Mouse (Mus musculus) lung, adult 2 months (tissue): ENCODE data around the gene Sac3d1. TPM values are rescaled to one million over a fixed set of nuclear protein-coding genes. Genes with fewer than 3 reads are reported as not detected.

ENCODE experiments used
- DNase-seq: peaks from one replicate; pipeline ENCODE4 v3.0.0; 2022
- H3K4me1 ChIP-seq: fragments of 200-500 bp; 2 replicates; pipeline ENCODE4 v1.6.1; 2011; ENCODE audit warnings: low read length; ENCODE audit not compliant: control insufficient read depth, insufficient read depth
- H3K4me3 ChIP-seq: fragments of 200-500 bp; replicated peaks from 2 replicates; pipeline ENCODE3; 2011; ENCODE audit warnings: low read depth, mild to moderate bottlenecking, control low read depth, low read length; ENCODE audit errors: extremely low read depth
- CTCF ChIP-seq: fragments of 200-500 bp; IDR thresholded peaks from 2 replicates; pipeline ENCODE4 v1.5.1; 2011; ENCODE audit warnings: mild to moderate bottlenecking, low read length, control low read depth; ENCODE audit not compliant: insufficient read depth
- POLR2A ChIP-seq: fragments of 200-500 bp; IDR thresholded peaks from 2 replicates; pipeline ENCODE4 v1.6.1; 2011; ENCODE audit warnings: low read depth, mild to moderate bottlenecking, control low read depth, low read length, borderline replicate concordance; ENCODE audit errors: extremely low read depth
- WGBS: fragments of 180-500 bp; shearing (Covaris S2); methylation state at CpG from one replicate; pipeline ENCODE4 v1.1.7; 2018; 5-methylcytosine and 5-hydroxymethylcytosine counted together
- polyA plus RNA-seq: library from polyadenylated mRNA; depleted of rRNA; stranded (reverse); fragments of >200 nt; gene quantifications from 2 replicates; pipeline ENCODE4 v1.2.3, GENCODE M21; 2012

Sac3d1 gene
- polyA plus RNA-seq, 1 experiment: 25.3 TPM

DNA sequence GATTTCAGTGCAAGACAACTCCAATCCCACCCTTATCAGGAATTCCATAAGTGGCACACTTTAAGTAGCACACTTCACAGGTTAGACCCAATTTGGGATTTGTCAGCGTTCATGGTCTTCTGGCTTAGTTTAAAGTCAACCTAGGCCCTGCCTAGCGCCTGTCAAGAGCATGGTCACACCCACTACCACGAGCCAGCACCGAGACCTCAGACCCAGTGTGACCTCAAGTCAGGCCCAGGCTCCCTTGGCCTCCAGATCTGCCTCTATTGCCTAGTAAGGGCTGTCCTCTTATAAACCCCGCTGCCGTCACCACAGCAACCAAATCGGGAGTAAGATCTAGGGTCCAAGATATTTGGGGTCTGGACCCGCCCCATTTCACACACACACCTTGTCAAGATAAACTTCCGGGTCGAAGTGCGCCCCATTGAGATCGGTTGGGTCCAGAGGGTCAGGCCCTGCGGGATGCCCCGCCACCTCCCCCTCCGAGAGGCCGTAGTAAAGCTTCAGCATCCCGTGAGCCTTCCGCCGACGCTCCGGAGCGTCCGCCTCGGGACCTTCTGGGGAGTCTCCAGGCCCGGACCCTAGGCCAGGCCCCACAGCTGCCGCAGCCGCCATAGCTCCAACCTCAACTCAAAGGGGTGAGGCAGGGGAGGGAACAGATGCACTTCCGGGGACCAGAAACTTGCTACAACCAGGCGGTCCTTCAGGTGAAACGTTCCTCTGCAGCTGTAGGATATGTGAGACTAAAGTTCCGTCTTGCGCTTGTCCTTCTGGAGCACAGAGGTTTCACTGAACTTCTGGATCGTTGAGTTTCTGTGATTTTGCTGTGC, 41.7 kb downstream of the Sac3d1 start, which contains the start of gene Vps51:
Vps51 (minus strand) TSS at position 668 of the 830 bp plus-strand sequence.
- WGBS: under 1% methylated on average over 33 of the region's 33 CpGs
- H3K4me1 ChIP-seq: peaks cover 6% of the 10 kb centered on the region
- TF ChIP-seq POLR2A: peak; percentile 60; the same call in 1 of the 2 replicates
- TF ChIP-seq CTCF: no peak
- peak; percentile 84 for DNase-seq
- H3K4me3 ChIP-seq: peak within 1 kb of the TSS; percentile 80

- DNase-seq: no peak
- Histone ChIP-seq H3K4me3 (no peak overlapping the region), H3K4me1 (peaks cover 6% of the 10 kb centered on the region)
- TF ChIP-seq POLR2A: no peak
- no peak for TF ChIP-seq CTCF
- 82% methylated on average over 5 of the region's 5 CpGs for WGBS
These were observed 44.6 kb downstream of the Sac3d1 start for GRCm38 (mm10) chr19:6073889-6074288.

DNA sequence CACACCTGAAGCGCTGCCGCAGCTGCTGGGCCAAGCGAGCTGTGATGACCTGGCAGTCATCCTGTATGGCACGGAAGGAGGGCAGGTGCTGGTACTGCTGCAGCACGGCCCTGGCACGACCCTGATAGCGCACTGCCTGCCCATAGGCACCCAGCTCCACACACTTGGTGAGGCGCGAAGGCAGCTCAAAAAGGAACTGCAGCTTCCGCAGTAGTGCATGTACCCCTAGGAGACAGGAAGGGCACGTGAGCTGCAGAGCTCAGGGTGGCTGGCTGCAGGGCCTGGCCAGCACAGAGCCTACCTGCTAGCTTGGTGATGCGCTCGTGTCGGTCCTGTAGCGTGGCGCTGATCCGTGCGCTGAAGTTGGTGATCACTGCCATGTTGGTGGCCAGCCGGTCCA, 47.2 kb downstream of the Sac3d1 start:
- TF ChIP-seq CTCF (no peak), POLR2A (no peak)
- Histone ChIP-seq H3K4me1 (peaks cover 11% of the 10 kb centered on the region), H3K4me3 (no peak overlapping the region)
- no peak for DNase-seq
- WGBS: 89% methylated on average over 19 of the region's 19 CpGs

DNA sequence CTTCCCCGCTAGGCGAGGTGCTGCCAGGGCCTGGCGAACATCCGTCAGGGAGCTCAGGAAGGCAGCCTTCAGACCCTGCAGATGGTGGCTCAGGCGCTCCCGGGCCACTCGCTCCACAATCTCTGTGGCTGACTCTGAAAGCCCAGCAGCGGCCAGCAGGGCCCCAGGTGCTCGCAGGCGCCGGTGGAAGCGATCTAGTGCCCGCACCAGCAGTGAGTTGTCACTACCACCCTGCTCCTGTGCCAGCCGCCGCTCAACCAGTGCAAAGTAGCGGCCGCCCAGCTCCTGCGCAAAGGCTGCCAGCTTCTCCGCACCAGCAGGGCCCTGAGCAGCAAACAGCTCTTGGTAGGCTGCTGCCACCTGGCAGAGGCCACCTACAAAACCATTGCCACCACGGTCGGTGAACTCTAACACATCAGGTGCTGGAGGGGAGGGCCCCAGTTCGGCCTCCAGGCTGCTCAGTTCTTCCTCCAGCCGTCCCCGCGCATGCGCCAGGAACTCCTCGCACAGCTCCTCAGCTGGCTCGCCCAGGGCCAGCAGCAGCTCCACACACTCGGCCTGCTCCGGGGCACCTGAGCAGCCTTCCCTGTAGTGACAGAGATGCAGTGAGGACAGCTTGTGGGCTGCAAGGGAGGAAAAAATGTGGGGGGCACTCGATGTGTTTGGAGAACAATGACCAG, 47.7 kb downstream of the Sac3d1 start:
- Histone ChIP-seq H3K4me3 (no peak overlapping the region), H3K4me1 (peaks cover 8% of the 10 kb centered on the region; the same call in 1 of the 2 replicates)
- 89% methylated on average over 31 of the region's 31 CpGs for WGBS
- DNase-seq: no peak
- TF ChIP-seq POLR2A (no peak), CTCF (no peak)

DNA sequence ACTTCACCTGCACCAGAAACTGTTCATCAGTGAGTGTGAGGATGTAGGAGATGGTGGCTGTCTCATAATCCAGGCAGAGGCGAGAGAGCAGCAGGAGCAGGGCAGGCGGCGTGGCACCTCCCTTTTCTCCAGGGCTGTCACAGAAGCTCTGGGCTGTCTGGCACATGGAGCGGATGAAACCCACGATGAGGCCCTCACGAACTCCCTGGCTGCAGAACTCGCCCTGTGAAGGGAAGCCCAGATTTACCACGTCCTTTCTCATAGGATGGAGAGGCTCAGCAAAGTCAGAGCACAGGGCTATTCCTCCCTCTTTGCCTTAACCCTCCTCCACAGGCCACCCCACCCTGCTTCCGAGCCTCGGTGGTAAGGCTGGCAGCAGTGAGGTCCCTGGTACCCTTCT, 48.6 kb downstream of the Sac3d1 start:
- H3K4me1 ChIP-seq: peaks cover 8% of the 10 kb centered on the region; the same call in 1 of the 2 replicates
- TF ChIP-seq POLR2A (no peak), CTCF (no peak)
- DNase-seq: no peak
- WGBS: 89% methylated on average over 10 of the region's 10 CpGs
- no peak overlapping the region for H3K4me3 ChIP-seq

DNA sequence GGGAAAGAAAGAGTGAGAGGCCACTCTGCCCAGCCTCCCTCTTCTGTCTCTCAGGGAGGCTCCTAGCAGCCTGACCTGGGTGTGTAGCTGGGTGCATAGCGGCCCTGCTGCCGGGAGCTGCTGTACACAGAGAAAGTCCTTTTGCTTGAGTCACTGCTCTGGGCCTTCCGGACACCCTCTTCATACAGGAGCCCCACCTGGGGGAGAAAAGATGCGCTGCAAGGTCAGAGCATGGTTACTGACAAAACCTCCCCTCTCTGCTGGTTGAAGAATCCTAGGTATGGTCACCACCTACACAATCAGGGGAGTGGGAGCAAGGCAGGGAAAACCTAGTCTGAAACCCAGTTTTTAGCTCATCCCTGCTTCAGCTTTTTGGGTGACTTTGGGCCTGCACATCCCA, 49.5 kb downstream of the Sac3d1 start:
- H3K4me1 ChIP-seq: peaks cover 8% of the 10 kb centered on the region; the same call in 1 of the 2 replicates
- no peak for DNase-seq
- TF ChIP-seq POLR2A (no peak), CTCF (no peak)
- 74% methylated on average over 4 of the region's 4 CpGs for WGBS
- no peak overlapping the region for H3K4me3 ChIP-seq

DNA sequence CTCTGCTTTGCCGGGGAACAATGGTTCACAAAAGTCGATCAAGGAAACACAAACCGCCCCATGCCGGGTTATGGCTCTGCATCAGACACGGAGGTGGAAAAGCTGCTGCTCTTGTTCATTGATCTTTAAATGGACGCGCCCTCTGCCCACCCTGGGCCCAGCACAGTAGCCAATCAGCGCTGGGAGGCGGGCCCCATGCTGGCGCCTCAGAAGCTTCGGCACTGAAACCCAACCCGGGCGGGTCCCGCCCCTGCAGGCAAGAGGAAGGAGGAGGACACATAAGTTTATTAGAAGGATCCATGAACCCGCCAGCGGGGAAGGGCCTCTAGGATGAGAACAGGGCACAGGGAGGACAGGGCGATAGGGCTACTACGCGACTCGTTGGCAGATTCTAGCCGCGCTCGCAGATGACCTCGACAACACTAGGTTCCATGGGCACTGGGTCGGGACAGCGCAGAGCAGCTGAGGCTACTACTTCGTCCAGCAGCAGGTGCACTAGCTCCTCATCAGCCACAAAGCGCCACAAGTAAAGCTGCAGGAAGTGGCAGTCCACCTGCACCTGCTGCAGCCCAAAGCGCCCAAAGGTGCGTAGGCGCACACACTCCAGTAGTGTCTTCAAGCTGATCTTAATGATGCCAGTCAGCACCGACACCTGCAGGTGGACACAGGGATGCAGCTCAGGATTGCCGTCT, 50.6 kb downstream of the Sac3d1 start, which contains the start of gene Tm7sf2:
Tm7sf2 (minus strand) TSS at position 650 of the 692 bp plus-strand sequence.
- H3K4me1 ChIP-seq: peaks cover 8% of the 10 kb centered on the region; the same call in 1 of the 2 replicates
- TF ChIP-seq CTCF: no peak
- TF ChIP-seq POLR2A: no peak
- H3K4me3 ChIP-seq: peak within 1 kb of the TSS; percentile 47
- peak; percentile 85 for DNase-seq
- WGBS: 11% methylated on average over 33 of the region's 33 CpGs

DNA sequence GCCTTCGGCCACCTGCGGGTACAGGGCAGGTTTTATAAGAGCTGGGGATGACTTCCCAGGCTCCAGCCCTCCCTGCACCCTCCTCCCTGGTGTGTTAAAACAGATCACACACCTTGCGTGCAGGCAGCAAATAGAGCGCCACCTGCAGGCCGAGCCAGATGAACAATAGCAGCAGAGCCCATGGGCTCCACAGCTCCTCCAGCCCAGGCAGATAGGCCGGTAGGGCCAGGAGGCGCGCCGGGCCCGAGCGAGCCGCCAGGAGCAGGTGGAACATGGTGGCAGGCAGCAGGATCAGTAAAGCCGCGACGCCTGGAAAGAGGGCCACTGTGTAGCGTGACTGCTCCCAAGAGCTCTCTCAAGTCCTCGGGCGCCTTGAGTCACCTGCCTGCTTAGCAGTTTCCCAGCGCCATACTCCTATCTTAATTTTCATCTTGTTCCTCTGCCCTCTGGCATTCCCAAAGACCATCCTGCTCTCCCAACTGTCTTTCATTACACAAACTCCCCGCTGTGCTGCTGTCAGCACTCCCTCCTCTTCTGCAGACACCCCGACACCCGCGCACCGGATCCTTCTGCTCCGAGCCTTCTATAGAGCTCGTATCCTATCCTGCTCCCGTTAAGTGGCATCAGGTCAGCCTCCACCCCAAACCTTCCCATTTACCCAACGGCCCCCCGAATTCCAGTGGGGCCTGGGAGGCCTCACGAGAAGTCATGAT, 51.3 kb downstream of the Sac3d1 start:
- Histone ChIP-seq H3K4me3 (peak overlapping the region; percentile 11), H3K4me1 (peaks cover 12% of the 10 kb centered on the region)
- WGBS: under 1% methylated on average over 30 of the region's 30 CpGs
- DNase-seq: peak; percentile 77
- TF ChIP-seq POLR2A: peak; percentile 10; the same call in 1 of the 2 replicates
- TF ChIP-seq CTCF: peak; percentile 80
